Mouse (Mus musculus) limb, embryonic 14.5 days (tissue): Measurements from ENCODE around the gene Tmem213. TPM values are rescaled to one million over a fixed set of nuclear protein-coding genes. Genes with fewer than 3 reads are reported as not detected.
A peak's percentile ranks its signal among the peaks of the same experiment; 100 is the strongest.

ENCODE experiments used
- ATAC-seq: fragments of 200-750 bp; cut with Nextera tagmentation; 2 replicates; pipeline ENCODE4 v1.8.0; 2017; ENCODE audit warnings: low read depth, moderate number of reproducible peaks, moderate TSS enrichment; ENCODE audit not compliant: low FRiP score
- DNase-seq: peaks from one replicate; pipeline ENCODE4 v3.0.0-alpha.2; 2015; ENCODE audit warnings: low spot score
- H3K27ac ChIP-seq: fragments of 300-500 bp; sonication (generic); replicated peaks from 2 replicates; pipeline ENCODE4 v1.5.1; 2014; ENCODE audit warnings: low read depth, mild to moderate bottlenecking, low read length, moderate library complexity, mixed read lengths
- H3K27me3 ChIP-seq: fragments of 300-500 bp; sonication (generic); 2 replicates; pipeline ENCODE4 v1.6.1; 2014; ENCODE audit warnings: low read length, mixed read lengths; ENCODE audit not compliant: control insufficient read depth, insufficient read depth
- H3K36me3 ChIP-seq: fragments of 300-500 bp; sonication (generic); 2 replicates; pipeline ENCODE4 v1.6.1; 2014; ENCODE audit warnings: mild to moderate bottlenecking, low read length, moderate library complexity, mixed read lengths; ENCODE audit not compliant: control insufficient read depth, insufficient read depth
- H3K4me1 ChIP-seq: fragments of 300-500 bp; sonication (generic); 2 replicates; pipeline ENCODE4 v1.6.1; 2014; ENCODE audit warnings: antibody characterized with exemption, low read length, mixed read lengths; ENCODE audit not compliant: control insufficient read depth, insufficient read depth
- H3K4me2 ChIP-seq: fragments of 300-500 bp; sonication (generic); replicated peaks from 2 replicates; pipeline ENCODE4 v1.6.1; 2014; ENCODE audit warnings: low read depth, mild to moderate bottlenecking, low read length, moderate library complexity; ENCODE audit not compliant: severe bottlenecking
- H3K4me3 ChIP-seq: fragments of 300-500 bp; sonication (generic); replicated peaks from 2 replicates; pipeline ENCODE4 v1.5.1; 2014; ENCODE audit warnings: low read length
- H3K9ac ChIP-seq: fragments of 300-500 bp; sonication (generic); 2 replicates; pipeline ENCODE4 v1.6.1; 2014; ENCODE audit warnings: mild to moderate bottlenecking, low read depth, low read length, moderate library complexity; ENCODE audit not compliant: severe bottlenecking
- H3K9me3 ChIP-seq: fragments of 300-500 bp; sonication (generic); 2 replicates; pipeline ENCODE4 v1.6.1; 2016; ENCODE audit warnings: low read length; ENCODE audit not compliant: control insufficient read depth
- POLR2A ChIP-seq: fragments of 200-500 bp; IDR thresholded peaks from 2 replicates; pipeline ENCODE4 v1.8.0; 2012; ENCODE audit warnings: inconsistent platforms, mild to moderate bottlenecking, moderate library complexity, borderline replicate concordance; ENCODE audit not compliant: insufficient read depth, insufficient read length; ENCODE audit errors: extremely low read depth
- WGBS: fragments of 180-500 bp; shearing (Covaris S2); extraction: QIAGEN DNeasy Blood & Tissue Kit; methylation state at CpG from one replicate; pipeline ENCODE4 v1.1.7; 2014; 5-methylcytosine and 5-hydroxymethylcytosine counted together
- polyA plus RNA-seq, 2 experiments: library from polyadenylated mRNA; depleted of rRNA in 1 of 2; stranded (reverse) in 1 of 2; unstranded in 1 of 2; fragments of >200 nt; fragmentation: Nextera tagmentation in 1 of 2; extraction: Ambion mirVana in 1 of 2; gene quantifications; 2 replicates each; pipeline versions ENCODE4 v1.2.1 to v1.2.3; 2012 to 2014

The Tmem213 gene
- polyA plus RNA-seq, 2 experiments, result 0.70 to 1.1 TPM

- Histone ChIP-seq H3K36me3 (no peaks in the 10 kb centered on the region), H3K27ac (no peak overlapping the region), H3K4me2 (no peak overlapping the region), H3K4me3 (no peak overlapping the region), H3K4me1 (peaks cover 5% of the 10 kb centered on the region; the same call in 1 of the 2 replicates), H3K27me3 (no peaks in the 10 kb centered on the region), H3K9ac (no peak overlapping the region), H3K9me3 (no peaks in the 10 kb centered on the region)
- ATAC-seq (no peak), DNase-seq (no peak)
- TF ChIP-seq POLR2A, result no peak
- WGBS, result 73% methylated on average over 9 of the region's 9 CpGs
These were observed 1.8 kb downstream of the Tmem213 start for GRCm38 (mm10) chr6:38110859-38111258.

DNA sequence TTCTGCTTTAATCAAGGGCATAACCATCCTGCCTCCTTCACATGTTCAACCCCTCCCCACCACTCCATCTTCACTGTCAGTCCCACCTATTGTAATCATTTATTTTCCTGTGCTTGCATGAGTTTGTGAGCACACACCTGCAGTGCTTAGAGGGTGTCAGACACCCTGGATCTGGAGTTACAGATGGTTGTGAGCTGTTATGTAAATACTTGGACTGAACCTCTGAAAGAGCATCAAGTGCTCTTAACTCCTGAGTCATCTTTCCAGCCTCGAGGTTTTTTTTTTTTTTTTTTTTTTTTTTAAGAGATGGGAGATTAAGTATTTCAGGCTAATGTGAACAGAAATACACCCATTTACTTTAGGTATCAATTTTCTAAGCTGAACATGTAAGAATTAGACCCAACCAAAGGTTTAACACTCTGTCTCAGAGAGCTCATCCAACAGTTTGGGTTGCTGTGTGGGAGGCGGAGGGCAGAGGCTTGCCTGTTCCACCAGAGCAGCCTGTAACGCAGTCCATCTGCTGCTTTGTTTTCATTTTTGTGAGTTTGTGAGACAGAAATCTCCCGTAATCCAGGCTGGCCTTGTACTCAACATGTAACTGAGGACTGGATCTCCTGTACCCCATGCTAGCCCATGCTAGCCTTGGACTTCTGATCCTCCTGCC lies 7.2 kb downstream of the Tmem213 start:
- Histone ChIP-seq H3K27ac (no peak overlapping the region), H3K4me3 (no peak overlapping the region), H3K9ac (no peak overlapping the region), H3K4me2 (no peak overlapping the region), H3K27me3 (no peaks in the 10 kb centered on the region), H3K36me3 (no peaks in the 10 kb centered on the region), H3K9me3 (no peaks in the 10 kb centered on the region), H3K4me1 (no peaks in the 10 kb centered on the region)
- no peak for TF ChIP-seq POLR2A
- no peak for ATAC-seq
- no peak for DNase-seq
- WGBS, result 48% methylated on average over 4 of the region's 4 CpGs

- Histone ChIP-seq H3K9ac (no peak overlapping the region), H3K4me1 (0 out of 2 replicates have a peak, but pooled peaks cover 2% of the 10 kb centered on the region), H3K27me3 (no peaks in the 10 kb centered on the region), H3K4me3 (no peak overlapping the region), H3K4me2 (no peak overlapping the region), H3K9me3 (no peaks in the 10 kb centered on the region), H3K27ac (no peak overlapping the region), H3K36me3 (no peaks in the 10 kb centered on the region)
- WGBS, result 86% methylated on average over 6 of the region's 6 CpGs
- ATAC-seq, result no peak
- DNase-seq, result no peak
- TF ChIP-seq POLR2A, result no peak
These were observed 9.3 kb downstream of the Tmem213 start for GRCm38 (mm10) chr6:38118341-38118740.

DNA sequence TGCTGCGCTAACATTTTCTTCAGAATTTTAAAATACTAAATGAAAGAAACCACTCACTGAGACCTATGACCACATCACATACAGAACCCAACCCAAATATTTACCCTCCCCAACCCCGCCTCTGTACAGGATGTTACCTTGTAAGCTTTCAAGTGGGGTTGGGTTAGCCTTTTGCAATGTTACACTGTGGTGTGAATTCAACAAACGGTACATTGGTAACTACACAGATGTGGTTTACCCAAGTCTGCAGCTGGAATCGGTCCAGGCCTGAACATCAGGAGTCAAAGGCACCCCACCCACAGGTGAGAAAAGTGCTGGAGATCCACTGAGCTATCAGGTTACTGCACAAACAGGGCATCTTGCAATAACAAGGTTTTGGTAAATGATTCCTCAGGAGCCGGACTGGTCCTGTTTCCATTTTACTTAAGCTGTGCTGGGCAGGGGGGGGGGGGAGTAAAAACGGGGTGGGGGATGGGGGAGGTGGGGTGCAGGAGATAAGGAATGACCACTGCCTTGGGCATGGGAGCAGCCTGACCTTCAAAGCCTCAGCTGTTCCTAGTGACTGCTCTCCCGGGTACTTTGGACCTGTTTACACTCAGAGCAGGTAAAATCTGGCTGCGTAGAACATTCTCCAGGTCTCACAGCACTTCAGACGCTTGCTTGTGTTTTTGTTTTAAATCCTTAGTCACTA lies 11.8 kb downstream of the Tmem213 start:
- TF ChIP-seq POLR2A, result no peak
- peaks cover 11% of the 10 kb centered on the region; the same call in 1 of the 2 replicates for H3K4me1 ChIP-seq
- no peak overlapping the region for H3K4me3 ChIP-seq
- no peaks in the 10 kb centered on the region for H3K27me3 ChIP-seq
- no peak overlapping the region for H3K9ac ChIP-seq
- DNase-seq, result peak; percentile 12
- 58% methylated on average over 9 of the region's 9 CpGs for WGBS
- H3K9me3 ChIP-seq, result no peaks in the 10 kb centered on the region
- H3K36me3 ChIP-seq, result no peaks in the 10 kb centered on the region
- peak; percentile 56 for ATAC-seq
- 0 out of 2 replicates have a peak overlapping the region, but pooled peaks have one; percentile 28 for H3K27ac ChIP-seq
- no peak overlapping the region for H3K4me2 ChIP-seq

- no peak for TF ChIP-seq POLR2A
- no peaks in the 10 kb centered on the region for H3K9me3 ChIP-seq
- H3K36me3 ChIP-seq, result peaks cover 10% of the 10 kb centered on the region; the same call in 1 of the 2 replicates
- H3K4me3 ChIP-seq, result no peak overlapping the region
- no peak overlapping the region for H3K27ac ChIP-seq
- ATAC-seq (no peak), DNase-seq (no peak)
- 88% methylated on average over 5 of the region's 5 CpGs for WGBS
- H3K27me3 ChIP-seq, result no peaks in the 10 kb centered on the region
- H3K4me1 ChIP-seq, result peaks cover 11% of the 10 kb centered on the region; the same call in 1 of the 2 replicates
- H3K4me2 ChIP-seq, result no peak overlapping the region
- no peak overlapping the region for H3K9ac ChIP-seq
These were observed 12.8 kb downstream of the Tmem213 start for GRCm38 (mm10) chr6:38121843-38122242.
